Mouse (Mus musculus) erythroid progenitor cell, adult 5-6 weeks (primary cell): ENCODE data around the gene Foxg1. TPM values are rescaled to one million over a fixed set of nuclear protein-coding genes. Genes with fewer than 3 reads are reported as not detected.

Experiments
- ATAC-seq: replicated peaks from 2 replicates; pipeline ENCODE4 v1.8.0; 2016; ENCODE audit warnings: moderate number of reproducible peaks, mild to moderate bottlenecking, moderate TSS enrichment, inconsistent platforms; ENCODE audit not compliant: poor library complexity, low FRiP score, severe bottlenecking
- total RNA-seq, 2 experiments: library from RNA; stranded (forward) in 1 of 2; stranded (reverse) in 1 of 2; fragments of 150-400 nt in 1 of 2; fragments of 186-747, 209-891 nt in 1 of 2; gene quantifications; 2 replicates each; pipeline versions ENCODE4 v1.2.3 to v1.2.4; 2015 to 2017; ENCODE audit warnings: low replicate concordance in 2 of 2

Foxg1 gene
- total RNA-seq, 2 experiments from 2014 or later: not detected

GRCm38 (mm10) chr12:49400036-49400852 is 17.8 kb downstream of the Foxg1 start:
- ATAC-seq: no peak

- ATAC-seq: no peak
These were observed 18.3 kb downstream of the Foxg1 start for GRCm38 (mm10) chr12:49400853-49401118.

GRCm38 (mm10) chr12:49401119-49401795 is 18.8 kb downstream of the Foxg1 start:
- no peak for ATAC-seq

- ATAC-seq: no peak
These were observed 19.3 kb downstream of the Foxg1 start for GRCm38 (mm10) chr12:49401796-49402130.

GRCm38 (mm10) chr12:49409833-49410232 is 27.4 kb downstream of the Foxg1 start:
- no peak for ATAC-seq

- ATAC-seq: no peak
These were observed 35.5 kb downstream of the Foxg1 start for GRCm38 (mm10) chr12:49417963-49418362.

Other genes with a start within 250 kb of the Foxg1 start
- not detected in 2 replicates for gene Gm43517, start 2.5 kb downstream of the Foxg1 start, total RNA-seq (2015; ENCODE audit: low replicate concordance)
- gene Gm43517, start 2.5 kb downstream of the Foxg1 start, total RNA-seq (2017; ENCODE audit: low replicate concordance): not detected in 2 replicates